Mouse (Mus musculus) olfactory bulb, adult 2 months (tissue): ENCODE results near the gene Rap1gap2.

Experiments
- CTCF ChIP-seq: fragments of 200-500 bp; IDR thresholded peaks from 2 replicates; pipeline ENCODE4 v1.5.1; 2012; ENCODE audit warnings: low read depth, mild to moderate bottlenecking, low read length, moderate library complexity; ENCODE audit not compliant: insufficient read depth
- POLR2A ChIP-seq: fragments of 200-500 bp; IDR thresholded peaks from 2 replicates; pipeline ENCODE4 v1.6.1; 2012; ENCODE audit warnings: mild to moderate bottlenecking, low read depth, low read length, moderate library complexity; ENCODE audit not compliant: insufficient read depth

GRCm38 (mm10) chr11:74545560-74545959, 65.2 kb downstream of the Rap1gap2 start:
- TF ChIP-seq CTCF (no peak), POLR2A (no peak)
